Mouse (Mus musculus): Measurements from ENCODE around the gene Ciita.

Gene Ciita

GRCm38 (mm10) chr16:10548938-10549337 is 69.1 kb downstream of the Ciita start:
- in situ Hi-C loops (cut with MseI, MboI): no loop called here

- in situ Hi-C loops (cut with MseI, MboI): no loop called here
These were observed 69.7 kb downstream of the Ciita start for GRCm38 (mm10) chr16:10549600-10549999.

- in situ Hi-C loops (cut with MseI, MboI): no loop called here
These were observed 71.7 kb downstream of the Ciita start for GRCm38 (mm10) chr16:10551592-10551991.

- in situ Hi-C loops (cut with MseI, MboI): no loop called here
These were observed 74.0 kb downstream of the Ciita start for GRCm38 (mm10) chr16:10553858-10554257.

GRCm38 (mm10) chr16:10559991-10560390 is 80.1 kb downstream of the Ciita start:
- in situ Hi-C loops (cut with MseI, MboI): no loop called here

- in situ Hi-C loops (cut with MseI, MboI): loop anchor here (5.0 kb wide), 2 partner anchors 282 to 297 kb away; no protein-coding TSS in a partner anchor
These were observed 85.5 kb downstream of the Ciita start for GRCm38 (mm10) chr16:10565278-10565885.

GRCm38 (mm10) chr16:10567153-10567552 is 87.3 kb downstream of the Ciita start:
- in situ Hi-C loops (cut with MseI, MboI): loop anchor here (5.0 kb wide), 2 partner anchors 280 to 295 kb away; no protein-coding TSS in a partner anchor

- in situ Hi-C loops (cut with MseI, MboI): loop anchor here (5.0 to 10.0 kb wide), 4 partner anchors 215 to 292 kb away; partner anchors contain the start of genes Socs1 (in 1 of the 2) and Tnp2 (in 1 of the 2)
These were observed 90.0 kb downstream of the Ciita start for GRCm38 (mm10) chr16:10569809-10570395.

- in situ Hi-C loops (cut with MseI, MboI): loop anchor here (10.0 kb wide), 2 partner anchors 214 to 274 kb away; partner anchors contain the start of genes Socs1 (in 1 of the 2) and Tnp2 (in 1 of the 2)
These were observed 90.8 kb downstream of the Ciita start for GRCm38 (mm10) chr16:10570708-10571107.

GRCm38 (mm10) chr16:10571820-10572219 is 92.0 kb downstream of the Ciita start:
- in situ Hi-C loops (cut with MseI, MboI): loop anchor here (10.0 kb wide), 2 partner anchors 213 to 273 kb away; partner anchors contain the start of genes Socs1 (in 1 of the 2) and Tnp2 (in 1 of the 2)

GRCm38 (mm10) chr16:10574936-10575335 is 95.1 kb downstream of the Ciita start:
- in situ Hi-C loops (cut with MseI, MboI): loop anchor here (10.0 kb wide), 2 partner anchors 210 to 270 kb away; partner anchors contain the start of genes Socs1 (in 1 of the 2) and Tnp2 (in 1 of the 2)

GRCm38 (mm10) chr16:10575915-10576314 is 96.1 kb downstream of the Ciita start:
- in situ Hi-C loops (cut with MseI, MboI): loop anchor here (10.0 kb wide), 2 partner anchors 209 to 269 kb away; partner anchors contain the start of genes Socs1 (in 1 of the 2) and Tnp2 (in 1 of the 2)

- in situ Hi-C loops (cut with MseI, MboI): loop anchor here (10.0 kb wide), 2 partner anchors 207 to 267 kb away; partner anchors contain the start of genes Socs1 (in 1 of the 2) and Tnp2 (in 1 of the 2)
These were observed 97.7 kb downstream of the Ciita start for GRCm38 (mm10) chr16:10577548-10577947.
